Mouse (Mus musculus) kidney, adult 18-20 months (tissue): Measurements from ENCODE around the gene Kcnab3.

Source experiments
- DNase-seq: peaks from one replicate; pipeline ENCODE4 v3.0.0; 2021

The Kcnab3 gene

GRCm38 (mm10) chr11:69332713-69333253, 6.7 kb downstream of the Kcnab3 start:
- DNase-seq = no peak

GRCm38 (mm10) chr11:69333922-69334321, 7.9 kb downstream of the Kcnab3 start:
- DNase-seq = no peak

GRCm38 (mm10) chr11:69334796-69335195, 8.7 kb downstream of the Kcnab3 start:
- DNase-seq = no peak

- peak; percentile 77 for DNase-seq
Measured at GRCm38 (mm10) chr11:69340161-69341131, 14.4 kb downstream of the Kcnab3 start, which contains the start of gene Rnf227. Rnf227 (plus strand) TSS chr11:69340461.

DNA sequence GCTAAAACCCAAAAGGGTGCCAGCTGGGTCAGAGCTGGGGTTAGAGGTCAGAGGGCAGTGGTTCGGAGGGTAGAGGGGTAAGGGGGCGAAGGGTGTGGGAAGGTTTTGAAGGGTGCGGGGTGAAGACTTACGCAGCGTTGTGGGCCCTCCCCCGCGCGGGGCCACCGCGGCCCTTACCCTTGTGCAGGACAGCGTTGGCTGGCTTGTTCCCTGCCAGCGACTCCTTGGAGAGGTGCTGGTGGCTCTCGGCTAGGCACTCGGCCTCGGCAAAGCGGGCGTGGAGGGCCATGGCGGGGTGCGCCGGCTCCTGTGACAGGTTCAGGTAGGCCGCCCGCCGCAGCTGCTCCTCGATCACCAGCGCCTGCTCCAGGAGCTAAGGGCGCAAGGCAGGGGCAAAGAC, 20.4 kb downstream of the Kcnab3 start:
- DNase-seq = no peak

- DNase-seq = no peak
Measured at GRCm38 (mm10) chr11:69356544-69356943, 30.5 kb downstream of the Kcnab3 start.

DNA sequence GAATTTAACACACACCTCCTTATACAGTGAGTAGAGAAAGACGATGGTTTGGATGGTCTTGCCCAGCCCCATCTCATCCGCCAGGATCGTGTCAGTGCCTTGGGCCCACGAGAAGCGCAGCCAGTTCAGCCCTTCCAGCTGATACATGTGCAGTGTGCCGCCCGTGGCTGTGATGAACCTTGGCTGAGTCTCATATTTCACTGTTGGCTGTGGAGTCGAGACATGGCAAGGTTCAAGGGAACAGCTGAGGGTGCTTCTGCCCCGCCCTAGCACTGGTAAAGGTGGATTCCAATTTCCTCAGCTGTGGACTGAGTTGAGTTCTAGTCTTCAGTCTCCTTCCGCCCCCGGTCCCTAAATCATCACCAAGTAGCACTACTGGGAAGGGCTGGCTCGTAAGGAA, 31.6 kb downstream of the Kcnab3 start:
- no peak for DNase-seq

DNA sequence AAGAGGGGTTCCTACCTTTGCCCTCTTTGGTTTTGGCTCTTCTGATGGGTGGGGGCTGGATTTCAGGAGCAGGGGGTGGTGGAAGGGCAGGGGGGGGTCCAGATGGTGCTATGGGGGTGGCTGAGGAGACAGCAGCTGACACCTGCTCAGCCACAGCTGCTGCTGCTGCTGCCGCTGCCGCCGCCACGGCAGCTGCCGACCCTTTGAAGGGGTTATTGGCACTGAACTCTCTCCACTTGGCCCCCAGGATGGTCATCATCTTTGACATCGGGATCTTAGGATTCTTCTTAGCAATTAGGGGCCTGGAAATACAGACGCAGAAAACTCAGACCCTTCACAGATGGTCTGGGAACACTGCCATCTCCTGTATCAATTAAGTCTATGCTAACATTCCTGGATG, 36.0 kb downstream of the Kcnab3 start:
- no peak for DNase-seq

GRCm38 (mm10) chr11:69362479-69362878, 36.4 kb downstream of the Kcnab3 start:
- DNase-seq = no peak

- peak; percentile 55 for DNase-seq
Measured at GRCm38 (mm10) chr11:69364376-69364775, 38.3 kb downstream of the Kcnab3 start.

GRCm38 (mm10) chr11:69364910-69365309, 38.9 kb downstream of the Kcnab3 start:
- DNase-seq = peak; percentile 97

DNA sequence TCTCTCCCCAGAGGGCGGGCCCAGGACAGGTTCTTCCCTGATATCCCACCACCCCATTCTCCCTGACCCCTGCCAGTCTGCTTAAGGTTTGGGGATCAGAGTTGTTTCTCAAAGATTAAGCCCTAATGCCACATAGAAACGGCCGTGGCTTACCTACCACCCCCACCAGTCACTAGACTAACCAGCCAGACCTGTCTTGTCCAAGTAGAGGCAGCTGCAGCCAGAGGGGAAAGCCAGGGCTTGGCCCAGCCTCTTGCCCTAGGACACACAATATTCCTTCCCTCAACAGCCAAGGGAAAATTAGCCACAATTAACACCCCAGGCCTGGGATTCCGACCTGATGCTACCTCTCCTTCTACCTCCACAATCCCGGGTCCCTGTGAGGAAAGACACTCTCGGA, 39.7 kb downstream of the Kcnab3 start:
- no peak for DNase-seq

GRCm38 (mm10) chr11:69366157-69366854, 40.2 kb downstream of the Kcnab3 start:
- DNase-seq = peak; percentile 96

- DNase-seq = peak; percentile 51
Measured at GRCm38 (mm10) chr11:69366855-69367615, 41.0 kb downstream of the Kcnab3 start.

DNA sequence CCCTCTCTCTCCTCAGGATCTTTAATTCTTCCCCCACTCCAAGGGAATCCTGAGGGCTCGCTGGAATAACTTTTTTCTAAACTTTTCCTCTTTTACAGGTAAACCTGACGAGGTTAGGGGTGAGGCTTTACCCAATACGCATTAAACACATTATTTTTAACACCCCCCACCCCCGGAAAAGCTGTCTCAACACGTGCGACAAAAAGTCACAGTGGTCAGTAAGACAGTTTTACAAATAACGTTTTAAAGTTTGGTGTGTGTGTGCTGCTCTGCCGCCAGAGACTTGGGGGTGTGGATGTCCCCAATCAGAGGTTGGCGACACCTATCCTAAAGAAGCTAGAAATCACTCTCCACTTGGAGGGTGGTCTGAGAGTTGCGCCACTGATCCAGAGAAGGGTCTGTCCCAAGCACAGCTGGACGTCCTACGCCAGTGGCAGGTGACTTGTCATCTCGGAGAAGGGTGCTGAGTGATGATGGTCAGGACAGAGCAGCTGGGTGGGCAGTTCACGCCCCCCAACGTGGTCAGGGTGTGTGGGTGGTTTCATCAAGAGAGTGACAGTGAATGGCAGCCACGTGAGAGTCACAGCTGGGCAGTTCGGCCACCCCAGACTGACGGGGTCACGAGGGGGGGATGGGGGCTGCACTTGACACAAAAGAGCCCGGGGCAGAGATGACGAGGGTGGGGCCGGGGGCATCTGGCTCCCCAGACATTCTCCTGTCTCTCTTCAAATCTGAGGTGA, 41.7 kb downstream of the Kcnab3 start:
- DNase-seq = peak; percentile 54

DNA sequence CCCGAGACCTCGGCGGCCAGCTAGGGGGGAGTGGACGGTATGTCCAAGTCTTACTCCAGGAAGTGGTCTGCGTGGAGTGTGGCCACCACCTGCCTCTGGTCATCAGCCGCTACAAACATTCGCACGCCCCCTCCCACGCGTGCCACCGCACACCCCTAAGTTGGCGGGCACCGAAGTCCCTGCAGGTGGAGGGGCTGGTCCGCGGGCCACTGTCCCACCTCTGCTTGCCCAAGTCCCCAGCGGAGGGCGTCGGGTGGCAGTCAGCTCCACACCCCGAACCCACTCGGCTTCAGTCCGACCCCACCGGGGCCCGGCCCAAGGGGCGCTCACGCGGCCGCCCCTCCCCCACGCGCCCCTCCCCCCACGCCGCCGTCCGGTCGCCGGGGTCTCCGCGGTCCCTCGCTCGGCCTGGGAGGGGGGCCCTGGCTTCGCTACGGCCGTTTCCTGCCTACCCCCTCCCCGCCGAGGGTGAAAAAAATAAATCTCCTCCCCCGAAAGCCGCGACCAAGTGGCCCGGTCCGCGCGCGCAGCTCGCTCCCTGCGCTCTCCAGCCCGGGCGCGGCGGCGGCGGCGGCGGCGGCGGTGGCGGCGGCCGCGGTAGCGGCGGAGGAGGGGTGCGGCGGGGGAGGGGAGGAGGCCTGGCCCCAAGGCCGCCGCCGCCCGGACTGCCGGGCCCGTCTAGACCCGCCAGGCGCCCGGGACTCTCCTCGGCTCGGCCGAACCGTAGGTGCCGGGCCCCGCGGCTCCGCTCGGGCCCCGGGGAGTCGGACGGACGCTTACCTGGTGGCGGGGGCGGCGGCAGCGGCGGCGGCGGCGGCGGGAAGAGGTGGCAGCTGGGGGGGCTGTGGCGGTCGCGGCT, 42.5 kb downstream of the Kcnab3 start:
- peak; percentile 62 for DNase-seq

- DNase-seq = no peak
Measured at GRCm38 (mm10) chr11:69369215-69369989, 43.3 kb downstream of the Kcnab3 start, which contains the start of gene Chd3. Chd3 (minus strand) TSS chr11:69369406.

DNA sequence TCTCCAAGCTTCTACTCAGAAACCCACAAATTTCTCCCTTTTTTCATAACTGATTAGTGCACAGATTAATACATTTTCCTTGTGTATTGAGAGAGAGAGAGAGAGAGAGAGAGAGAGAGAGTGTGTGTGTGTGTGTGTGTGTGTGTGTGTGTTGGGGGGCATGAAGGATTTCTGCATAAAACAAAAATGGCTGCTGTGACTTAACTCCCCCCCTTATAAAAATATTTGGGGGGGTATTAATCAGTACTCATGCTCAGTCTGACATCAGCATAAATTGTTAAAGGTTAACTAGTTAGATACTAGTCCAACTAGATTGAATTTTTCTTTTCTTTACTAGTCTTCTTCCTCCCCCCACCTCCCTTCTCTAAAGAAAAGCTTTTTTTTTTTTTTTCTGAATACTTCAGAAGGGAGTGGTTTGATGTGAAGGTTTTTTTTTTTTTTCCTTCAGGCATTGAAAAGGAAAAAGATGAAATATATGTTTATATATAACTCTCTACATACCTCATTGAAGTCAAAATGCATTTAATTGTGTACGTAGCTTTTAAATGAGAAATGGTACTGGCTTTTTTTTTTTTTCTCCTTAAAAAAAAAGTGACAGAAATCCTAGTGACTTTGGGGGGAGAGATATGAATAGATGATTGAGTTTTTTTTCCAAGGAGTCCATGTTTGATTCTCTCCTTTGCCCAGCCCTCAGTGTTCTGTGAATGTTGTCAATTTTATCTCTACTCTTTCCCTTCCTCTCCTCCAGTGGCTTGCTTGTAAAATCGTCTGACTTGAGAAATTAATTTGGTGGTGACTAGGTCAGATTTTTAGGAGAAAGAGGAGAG, 44.1 kb downstream of the Kcnab3 start:
- DNase-seq = no peak

GRCm38 (mm10) chr11:69370817-69371215, 44.8 kb downstream of the Kcnab3 start:
- no peak for DNase-seq
